Comparison of ENCODE assay signal across 8 mouse cellular contexts in the genomic region with DNA sequence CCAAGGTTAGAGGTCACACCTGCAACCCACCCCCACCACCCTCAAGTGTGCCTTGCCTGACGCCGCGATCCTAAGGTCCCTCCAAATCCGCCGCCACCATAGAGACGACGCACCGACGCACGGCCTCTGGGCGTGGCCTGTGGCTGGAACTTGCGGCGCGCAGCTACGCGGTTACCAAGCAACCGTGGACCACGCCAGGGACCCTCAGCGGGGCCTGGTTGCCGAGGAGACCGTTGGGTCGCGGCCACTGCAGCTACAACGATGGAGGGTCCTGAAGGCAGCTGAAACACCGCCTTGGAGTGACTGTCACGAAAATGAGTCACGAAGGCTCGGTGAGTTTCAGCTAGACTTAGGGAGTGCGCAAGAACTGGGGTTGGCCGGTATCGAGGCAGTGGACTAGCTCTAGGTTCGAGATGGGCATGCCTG. TPM values are rescaled to one million over a fixed set of nuclear protein-coding genes. Genes with fewer than 3 reads are reported as not detected.
DNase-seq lines count a peak whose midpoint lies in the region; ATAC-seq lines count a peak whose summit lies in the region.

TSS of gene Wdr54 (minus strand) at position 139 of the 426 bp plus-strand sequence.
TSS of gene 1700003E16Rik (plus strand) at position 146 of the 426 bp plus-strand sequence.

- ATAC-seq in activated CD4-positive, CD25-positive, alpha-beta regulatory T cell, adult 4 months = peak; percentile 69
- peak; percentile 78 for ATAC-seq in heart, embryonic 12.5 days (ENCODE audit: insufficient number of reproducible peaks, low FRiP score)
- peak; percentile 52 for ATAC-seq in liver, embryonic 16.5 days (ENCODE audit: low read depth)
- peak; percentile 96 for ATAC-seq in neural tube, embryonic 12.5 days (ENCODE audit: low FRiP score, low read depth)

- peaks cover 29% of the 10 kb centered on the region for H3K27me3 ChIP-seq in heart, embryonic 12.5 days (replicated peaks)
- H3K27me3 ChIP-seq in liver, embryonic 16.5 days (ENCODE audit: control insufficient read depth, insufficient read depth, low read depth, low read length) = peaks cover 29% of the 10 kb centered on the region
- H3K27me3 ChIP-seq in neural tube, embryonic 12.5 days (replicated peaks) = peaks cover 14% of the 10 kb centered on the region

- DNase-seq in CD4-positive helper T cell, adult 2 months (ENCODE audit: low read depth, low spot score) = peak; percentile 68
- DNase-seq in embryo, embryonic 9.5 days (ENCODE audit: extremely low spot score) = peak; percentile 84
- DNase-seq in kidney, postnatal 10 days = peak; percentile 74
- peak; percentile 41 for DNase-seq in thymus, postnatal 25 days

- H3K27ac ChIP-seq in heart, embryonic 12.5 days (ENCODE audit: poor library complexity, severe bottlenecking) = no peak within 1 kb of the TSS
- no peak within 1 kb of the TSS for H3K27ac ChIP-seq in liver, embryonic 16.5 days (ENCODE audit: low read length)
- no peak within 1 kb of the TSS for H3K27ac ChIP-seq in neural tube, embryonic 12.5 days

- peaks cover 18% of the 10 kb centered on the region for H3K36me3 ChIP-seq in heart, embryonic 12.5 days
- H3K36me3 ChIP-seq in liver, embryonic 16.5 days (ENCODE audit: control insufficient read depth, insufficient read depth) = no peaks in the 10 kb centered on the region
- peaks cover 19% of the 10 kb centered on the region for H3K36me3 ChIP-seq in neural tube, embryonic 12.5 days

- peak within 1 kb of the TSS; percentile 88 for H3K4me2 ChIP-seq in heart, embryonic 12.5 days
- H3K4me2 ChIP-seq in liver, embryonic 16.5 days (ENCODE audit: low read depth, low read length) = peak within 1 kb of the TSS; percentile 82
- peak within 1 kb of the TSS; percentile 86 for H3K4me2 ChIP-seq in neural tube, embryonic 12.5 days (replicated peaks)

- no peaks in the 10 kb centered on the region for H3K9me3 ChIP-seq in heart, embryonic 12.5 days (replicated peaks)
- H3K9me3 ChIP-seq in liver, embryonic 16.5 days (replicated peaks; ENCODE audit: control insufficient read depth, low read length) = no peaks in the 10 kb centered on the region
- H3K9me3 ChIP-seq in neural tube, embryonic 12.5 days = no peaks in the 10 kb centered on the region

- 2% methylated on average over 32 of the region's 32 CpGs for WGBS in heart, embryonic 12.5 days
- 3% methylated on average over 32 of the region's 32 CpGs for WGBS in liver, embryonic 16.5 days (ENCODE audit: insufficient replicate concordance)
- under 1% methylated on average over 32 of the region's 32 CpGs for WGBS in neural tube, embryonic 12.5 days

- H3K4me1 ChIP-seq in heart, embryonic 12.5 days (replicated peaks) = peaks cover 16% of the 10 kb centered on the region
- H3K4me1 ChIP-seq in liver, embryonic 16.5 days (ENCODE audit: control insufficient read depth, low read depth, low read length) = peaks cover 6% of the 10 kb centered on the region
- peaks cover 23% of the 10 kb centered on the region for H3K4me1 ChIP-seq in neural tube, embryonic 12.5 days

- peak within 1 kb of the TSS; percentile 60 for H3K4me3 ChIP-seq in heart, embryonic 12.5 days
- H3K4me3 ChIP-seq in liver, embryonic 16.5 days (ENCODE audit: low read depth, low read length) = peak within 1 kb of the TSS; percentile 56
- H3K4me3 ChIP-seq in neural tube, embryonic 12.5 days = peak within 1 kb of the TSS; percentile 58

- H3K9ac ChIP-seq in heart, embryonic 12.5 days = peak within 1 kb of the TSS; percentile 71
- no peak within 1 kb of the TSS for H3K9ac ChIP-seq in liver, embryonic 16.5 days (ENCODE audit: low read depth, low read length)
- H3K9ac ChIP-seq in neural tube, embryonic 12.5 days = peak within 1 kb of the TSS; percentile 54

RNA-seq across cellular contexts. Expression of gene Wdr54, which starts in this region (rescaled TPM):
- under 1 TPM in 1 of 2 experiments, not detected in 1; 0.73 TPM for polyA plus RNA-seq in activated CD4-positive, CD25-positive, alpha-beta regulatory T cell, adult 4 months (2017; shearing (Covaris generic))
- polyA plus RNA-seq in heart, embryonic 12.5 days (2016; fragmentation: Nextera tagmentation; extraction: Ambion mirVana) = 4.2 and 6.8 TPM in 2 replicates
- polyA plus RNA-seq in liver, embryonic 16.5 days (2015; fragmentation: Nextera tagmentation; extraction: Ambion mirVana) = 0.39 and 0.85 TPM in 2 replicates
- polyA plus RNA-seq in neural tube, embryonic 12.5 days (2016; fragmentation: Nextera tagmentation; extraction: Ambion mirVana) = 11.5 and 13.5 TPM in 2 replicates

RNA-seq across cellular contexts. Expression of gene 1700003E16Rik, which starts in this region (rescaled TPM):
- not detected for polyA plus RNA-seq in activated CD4-positive, CD25-positive, alpha-beta regulatory T cell, adult 4 months (2017; shearing (Covaris generic))
- polyA plus RNA-seq in heart, embryonic 12.5 days (2016; fragmentation: Nextera tagmentation; extraction: Ambion mirVana) = 0.17 and 0.39 TPM in 2 replicates
- polyA plus RNA-seq in liver, embryonic 16.5 days (2015; fragmentation: Nextera tagmentation; extraction: Ambion mirVana) = 0.15 and 0.30 TPM in 2 replicates
- polyA plus RNA-seq in neural tube, embryonic 12.5 days (2016; fragmentation: Nextera tagmentation; extraction: Ambion mirVana) = 2.6 TPM in 2 replicates

Comparison
In these comparisons a context has a peak if more than half of its experiments do, and no peak if none do; other contexts are left out.
1. Peak in ATAC-seq in activated CD4-positive, CD25-positive, alpha-beta regulatory T cell, adult 4 months; RNA of the genes that start here not detected or under 1 TPM.
2. Peak in ATAC-seq, H3K4me3 ChIP-seq and H3K4me2 ChIP-seq in liver, embryonic 16.5 days; RNA of the genes that start here not detected or under 1 TPM.